Mouse (Mus musculus) hindbrain, postnatal 0 days (tissue): Measurements from ENCODE around the gene Ogdh. TPM values are rescaled to one million over a fixed set of nuclear protein-coding genes. Genes with fewer than 3 reads are reported as not detected.
"Not testable (repeated sequence)": the region's sequence is repeated elsewhere in the genome, so short reads cannot be mapped to it uniquely, and the experiment has no call there.

Experiments used
- ATAC-seq: fragments of 200-750 bp; cut with Nextera tagmentation; 2 replicates; pipeline ENCODE4 v1.8.0; 2017; ENCODE audit warnings: mild to moderate bottlenecking, moderate TSS enrichment, moderate library complexity
- DNase-seq: peaks from one replicate; pipeline ENCODE4 v3.0.0-alpha.2; 2015; ENCODE audit warnings: low spot score
- H3K27ac ChIP-seq: fragments of 300-500 bp; sonication (generic); 2 replicates; pipeline ENCODE4 v1.5.1; 2014; ENCODE audit warnings: mild to moderate bottlenecking
- H3K27me3 ChIP-seq: fragments of 300-500 bp; sonication (generic); 2 replicates; pipeline ENCODE4 v1.6.1; 2014; ENCODE audit warnings: low read length, mixed read lengths; ENCODE audit not compliant: insufficient read depth
- H3K36me3 ChIP-seq: fragments of 300-500 bp; sonication (generic); 2 replicates; pipeline ENCODE4 v1.6.1; 2014; ENCODE audit warnings: low read length, mixed read lengths; ENCODE audit not compliant: insufficient read depth
- H3K4me1 ChIP-seq: fragments of 300-500 bp; sonication (generic); 2 replicates; pipeline ENCODE4 v1.6.1; 2014; ENCODE audit warnings: antibody characterized with exemption, low read length, mixed read lengths; ENCODE audit not compliant: insufficient read depth
- H3K4me2 ChIP-seq: fragments of 300-500 bp; sonication (generic); 2 replicates; pipeline ENCODE4 v1.6.1; 2014; ENCODE audit warnings: low read depth, mild to moderate bottlenecking, low read length, moderate library complexity, mixed read lengths
- H3K4me3 ChIP-seq: fragments of 300-500 bp; sonication (generic); 2 replicates; pipeline ENCODE4 v1.5.1; 2014; ENCODE audit warnings: low read length
- H3K9ac ChIP-seq: fragments of 300-500 bp; sonication (generic); replicated peaks from 2 replicates; pipeline ENCODE4 v1.6.1; 2014; ENCODE audit warnings: mild to moderate bottlenecking, low read length, moderate library complexity, mixed read lengths
- H3K9me3 ChIP-seq: fragments of 300-500 bp; sonication (generic); 2 replicates; pipeline ENCODE4 v1.6.1; 2016; ENCODE audit warnings: low read length, mixed read lengths
- CTCF ChIP-seq: IDR thresholded peaks from 2 replicates; pipeline ENCODE4 v1.5.1; 2016; ENCODE audit warnings: antibody characterized with exemption, control low read depth, low read depth
- WGBS: fragments of 180-500 bp; shearing (Covaris S2); extraction: QIAGEN DNeasy Blood & Tissue Kit; methylation state at CpG from one replicate; pipeline ENCODE4 v1.1.7; 2014; 5-methylcytosine and 5-hydroxymethylcytosine counted together
- polyA plus RNA-seq: library from polyadenylated mRNA; unstranded; fragments of >200 nt; fragmentation: Nextera tagmentation; extraction: Ambion mirVana; gene quantifications from 2 replicates; pipeline ENCODE4 v1.2.1, GENCODE M21; 2015
- total RNA-seq: library from RNA; depleted of rRNA; stranded (reverse); fragments of >200 nt; gene quantifications from 2 replicates; pipeline ENCODE4 v1.2.3, GENCODE M21; 2014; rRNA removed

Gene Ogdh
- 139 TPM in 2 replicates for total RNA-seq
- polyA plus RNA-seq, result 139 and 151 TPM in 2 replicates

- peak within 1 kb of the TSS; percentile 96 for H3K27ac ChIP-seq
- no peaks in the 10 kb centered on the region for H3K36me3 ChIP-seq
- ATAC-seq (peak; percentile 98), DNase-seq (peak; percentile 99)
- H3K4me3 ChIP-seq, result peak within 1 kb of the TSS; percentile 71
- peak within 1 kb of the TSS; percentile 74 for H3K4me2 ChIP-seq
- TF ChIP-seq CTCF, result no peak
- H3K4me1 ChIP-seq, result peaks cover 7% of the 10 kb centered on the region
- WGBS, result under 1% methylated on average over 66 of the region's 77 CpGs
- H3K27me3 ChIP-seq, result no peaks in the 10 kb centered on the region
- H3K9ac ChIP-seq, result peak within 1 kb of the TSS; percentile 77
- H3K9me3 ChIP-seq, result no peaks in the 10 kb centered on the region
Observed at GRCm38 (mm10) chr11:6291401-6292115, at the start of gene Ogdh. Ogdh (plus strand) TSS chr11:6291633.

GRCm38 (mm10) chr11:6244707-6245106 lies 46.7 kb upstream of the Ogdh start:
- no peak for DNase-seq
- H3K9me3 ChIP-seq, result no peaks in the 10 kb centered on the region
- H3K27ac ChIP-seq, result no peak overlapping the region
- H3K4me2 ChIP-seq, result no peak overlapping the region
- TF ChIP-seq CTCF, result no peak
- H3K36me3 ChIP-seq, result no peaks in the 10 kb centered on the region
- ATAC-seq, result no peak
- no peak overlapping the region for H3K9ac ChIP-seq
- H3K4me3 ChIP-seq, result no peak overlapping the region
- 38% methylated on average over 19 of the region's 19 CpGs for WGBS
- H3K4me1 ChIP-seq, result no peaks in the 10 kb centered on the region
- no peaks in the 10 kb centered on the region for H3K27me3 ChIP-seq

GRCm38 (mm10) chr11:6252248-6252647 lies 39.2 kb upstream of the Ogdh start:
- Histone ChIP-seq H3K9me3 (no peaks in the 10 kb centered on the region), H3K4me2 (no peak overlapping the region), H3K4me3 (no peak overlapping the region), H3K9ac (no peak overlapping the region), H3K27ac (no peak overlapping the region), H3K27me3 (no peaks in the 10 kb centered on the region), H3K4me1 (no peaks in the 10 kb centered on the region), H3K36me3 (no peaks in the 10 kb centered on the region)
- TF ChIP-seq CTCF, result no peak
- WGBS, result 93% methylated on average over 5 of the region's 5 CpGs
- DNase-seq (no peak), ATAC-seq (no peak)

- no peaks in the 10 kb centered on the region for H3K27me3 ChIP-seq
- H3K27ac ChIP-seq, result no peak overlapping the region
- ATAC-seq (no peak), DNase-seq (no peak)
- H3K4me3 ChIP-seq, result no peak overlapping the region
- no peak overlapping the region for H3K9ac ChIP-seq
- no peaks in the 10 kb centered on the region for H3K4me1 ChIP-seq
- peaks cover 4% of the 10 kb centered on the region; the same call in 1 of the 2 replicates for H3K36me3 ChIP-seq
- no peak overlapping the region for H3K4me2 ChIP-seq
- no peak for TF ChIP-seq CTCF
- H3K9me3 ChIP-seq, result no peaks in the 10 kb centered on the region
- 90% methylated on average over 4 of the region's 4 CpGs for WGBS
Observed at GRCm38 (mm10) chr11:6252824-6253223, 38.6 kb upstream of the Ogdh start.

DNA sequence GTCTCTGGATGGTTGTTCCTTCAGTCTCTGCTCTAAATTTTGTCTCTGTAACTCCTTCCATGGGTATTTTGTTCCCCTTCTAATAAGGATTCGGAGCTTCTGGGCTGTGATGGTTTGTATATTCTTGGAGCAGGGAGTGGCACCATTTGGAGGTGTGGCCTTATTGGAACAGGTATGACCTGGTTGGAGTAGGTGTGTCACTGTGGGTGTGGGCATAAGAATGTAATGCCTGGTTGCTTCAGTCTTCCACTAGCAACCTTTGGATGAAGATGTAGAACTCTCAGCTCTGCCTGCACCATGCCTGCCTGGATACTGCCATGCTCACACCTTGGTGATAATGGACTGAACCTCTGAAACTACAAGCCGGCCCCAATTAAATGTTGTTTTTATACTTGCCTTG lies 36.8 kb upstream of the Ogdh start:
- not testable (repeated sequence) for DNase-seq, H3K9ac ChIP-seq, H3K4me2 ChIP-seq, ATAC-seq, H3K9me3 ChIP-seq, H3K4me1 ChIP-seq, H3K27ac ChIP-seq, H3K4me3 ChIP-seq, H3K27me3 ChIP-seq
- WGBS, result 95% methylated on average over 2 of the region's 2 CpGs
- H3K36me3 ChIP-seq, result peaks cover 21% of the 10 kb centered on the region; the same call in 1 of the 2 replicates

DNA sequence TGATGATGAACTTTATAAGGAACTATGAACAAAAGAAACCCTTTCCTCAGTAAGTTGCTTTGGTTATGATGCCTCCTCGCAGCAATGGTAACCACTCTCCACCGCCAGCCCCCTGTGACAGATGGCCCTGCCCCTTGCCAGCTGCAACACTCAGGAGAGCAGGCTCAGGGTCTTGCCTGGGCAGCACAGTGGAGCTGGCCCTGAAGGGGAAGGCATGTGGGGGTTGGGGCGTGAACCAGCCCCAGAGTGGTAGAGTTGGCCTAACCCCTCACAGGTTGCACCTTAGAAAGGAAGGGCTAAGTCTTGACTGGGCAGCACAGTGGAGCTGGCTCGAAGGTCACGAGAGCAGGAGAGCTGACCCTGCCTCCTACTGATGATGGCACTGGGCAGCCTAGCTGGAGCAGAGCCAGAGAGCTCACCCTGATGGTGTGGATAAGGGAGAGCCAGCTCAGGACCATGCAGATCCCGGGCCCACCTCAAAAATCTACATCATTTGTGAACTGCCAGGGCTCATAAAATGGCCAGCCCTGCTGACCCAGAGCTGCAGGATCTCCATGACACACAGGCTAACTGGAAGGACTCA lies 34.9 kb upstream of the Ogdh start:
- peaks cover 41% of the 10 kb centered on the region for H3K36me3 ChIP-seq
- ATAC-seq (peak; percentile 30; the same call in 1 of the 2 replicates), DNase-seq (no peak)
- no peak overlapping the region for H3K27ac ChIP-seq
- no peak for TF ChIP-seq CTCF
- no peaks in the 10 kb centered on the region for H3K4me1 ChIP-seq
- H3K9me3 ChIP-seq, result no peaks in the 10 kb centered on the region
- H3K27me3 ChIP-seq, result no peaks in the 10 kb centered on the region
- no peak overlapping the region for H3K4me2 ChIP-seq
- H3K4me3 ChIP-seq, result no peak overlapping the region
- 66% methylated on average over 6 of the region's 6 CpGs for WGBS
- H3K9ac ChIP-seq, result no peak overlapping the region

GRCm38 (mm10) chr11:6259413-6259812 lies 32.0 kb upstream of the Ogdh start:
- no peaks in the 10 kb centered on the region for H3K9me3 ChIP-seq
- DNase-seq (no peak), ATAC-seq (no peak)
- 93% methylated on average over 7 of the region's 7 CpGs for whole genome bisulfite sequencing
- no peak overlapping the region for H3K4me3 ChIP-seq
- H3K4me1 ChIP-seq, result no peaks in the 10 kb centered on the region
- H3K4me2 ChIP-seq, result no peak overlapping the region
- H3K9ac ChIP-seq, result no peak overlapping the region
- no peak for TF ChIP-seq CTCF
- H3K36me3 ChIP-seq, result peaks cover 62% of the 10 kb centered on the region
- no peaks in the 10 kb centered on the region for H3K27me3 ChIP-seq
- H3K27ac ChIP-seq, result no peak overlapping the region
